Mouse (Mus musculus) heart, embryonic 11.5 days (tissue): ENCODE measurements at regions not wholly inside any gene's neighbourhood (a gene's known extent, or its start where the extent isn't known, plus 50 kb on each side); places are given as distances from the start of the nearest gene placed in this dataset.

Experiments used
- ATAC-seq: fragments of 200-750 bp; cut with Nextera tagmentation; replicated peaks from 2 replicates; pipeline ENCODE4 v1.8.0; 2017; ENCODE audit warnings: moderate library complexity; ENCODE audit not compliant: insufficient number of reproducible peaks, low FRiP score, low TSS enrichment
- H3K27ac ChIP-seq: fragments of 300-500 bp; sonication (generic); 2 replicates; pipeline ENCODE4 v1.5.1; 2014; ENCODE audit warnings: mild to moderate bottlenecking, low read depth, low read length
- H3K27me3 ChIP-seq: fragments of 300-500 bp; sonication (generic); 2 replicates; pipeline ENCODE4 v1.6.1; 2014; ENCODE audit warnings: mild to moderate bottlenecking, low read length, mixed read lengths; ENCODE audit not compliant: control insufficient read depth, insufficient read depth
- H3K36me3 ChIP-seq: fragments of 300-500 bp; sonication (generic); 2 replicates; pipeline ENCODE4 v1.6.1; 2014; ENCODE audit warnings: mild to moderate bottlenecking, low read length, moderate library complexity, mixed read lengths; ENCODE audit not compliant: control insufficient read depth, insufficient read depth
- H3K4me1 ChIP-seq: fragments of 300-500 bp; sonication (generic); 2 replicates; pipeline ENCODE4 v1.6.1; 2014; ENCODE audit warnings: low read length; ENCODE audit not compliant: control insufficient read depth, insufficient read depth
- H3K4me2 ChIP-seq: fragments of 300-500 bp; sonication (generic); 2 replicates; pipeline ENCODE4 v1.6.1; 2014; ENCODE audit warnings: mild to moderate bottlenecking, moderate library complexity
- H3K4me3 ChIP-seq: fragments of 300-500 bp; sonication (generic); 2 replicates; pipeline ENCODE4 v1.5.1; 2014; ENCODE audit warnings: low read depth, low read length
- H3K9ac ChIP-seq: fragments of 300-500 bp; sonication (generic); 2 replicates; pipeline ENCODE4 v1.6.1; 2014; ENCODE audit warnings: mild to moderate bottlenecking, low read depth, low read length, moderate library complexity
- H3K9me3 ChIP-seq: fragments of 300-500 bp; sonication (generic); replicated peaks from 2 replicates; pipeline ENCODE4 v1.6.1; 2016; ENCODE audit warnings: low read length; ENCODE audit not compliant: control insufficient read depth
- WGBS: fragments of 180-500 bp; shearing (Covaris S2); extraction: QIAGEN DNeasy Blood & Tissue Kit; methylation state at CpG from one replicate; pipeline ENCODE4 v1.1.7; 2014; ENCODE audit not compliant: insufficient replicate concordance; 5-methylcytosine and 5-hydroxymethylcytosine counted together

GRCm38 (mm10) chr2:148537914-148538510 lies 94.6 kb upstream of the Cd93 start:
- 62% methylated on average over 3 of the region's 3 CpGs for WGBS
- Histone ChIP-seq H3K36me3 (no peaks in the 10 kb centered on the region), H3K4me3 (no peak overlapping the region), H3K4me2 (no peak overlapping the region), H3K4me1 (no peaks in the 10 kb centered on the region), H3K9me3 (no peaks in the 10 kb centered on the region), H3K27ac (no peak overlapping the region), H3K9ac (no peak overlapping the region), H3K27me3 (no peaks in the 10 kb centered on the region)
- no peak for ATAC-seq

DNA sequence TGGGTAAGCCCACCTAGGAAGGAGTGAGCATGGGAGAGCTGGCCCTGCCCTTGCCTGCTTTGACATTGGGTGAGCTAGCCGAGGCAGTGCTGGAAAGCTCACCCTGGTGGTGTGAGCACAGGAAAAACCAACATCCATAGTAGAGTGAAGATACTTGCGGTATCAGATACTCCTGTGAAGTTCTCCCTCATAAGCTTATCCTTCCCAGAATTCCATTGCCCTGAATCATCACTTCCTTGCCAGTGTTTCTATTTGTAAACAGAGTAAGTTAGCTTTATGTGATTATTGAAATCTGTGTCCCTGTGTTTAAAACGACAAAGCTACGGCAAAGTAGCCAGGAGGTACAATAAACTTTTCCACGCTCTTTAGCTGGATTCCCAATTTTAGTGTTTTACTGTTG lies 93.9 kb upstream of the Cd93 start:
- no peak for ATAC-seq
- Histone ChIP-seq H3K27ac (no peak overlapping the region), H3K9ac (no peak overlapping the region), H3K4me2 (no peak overlapping the region), H3K9me3 (no peaks in the 10 kb centered on the region), H3K27me3 (no peaks in the 10 kb centered on the region), H3K4me1 (no peaks in the 10 kb centered on the region), H3K4me3 (no peak overlapping the region), H3K36me3 (no peaks in the 10 kb centered on the region)
- 78% methylated on average over 5 of the region's 5 CpGs for WGBS

GRCm38 (mm10) chr2:148536608-148537007 lies 93.2 kb upstream of the Cd93 start:
- Histone ChIP-seq H3K9ac (no peak overlapping the region), H3K9me3 (no peaks in the 10 kb centered on the region), H3K4me1 (no peaks in the 10 kb centered on the region), H3K36me3 (no peaks in the 10 kb centered on the region), H3K27me3 (no peaks in the 10 kb centered on the region), H3K4me2 (no peak overlapping the region), H3K27ac (no peak overlapping the region), H3K4me3 (no peak overlapping the region)
- 81% methylated on average over 3 of the region's 3 CpGs for WGBS
- ATAC-seq = no peak

GRCm38 (mm10) chr2:148535562-148536180 lies 92.3 kb upstream of the Cd93 start:
- Histone ChIP-seq H3K4me2 (no peak overlapping the region), H3K9me3 (no peaks in the 10 kb centered on the region), H3K9ac (no peak overlapping the region), H3K27ac (no peak overlapping the region), H3K4me3 (no peak overlapping the region), H3K36me3 (no peaks in the 10 kb centered on the region), H3K4me1 (no peaks in the 10 kb centered on the region), H3K27me3 (no peaks in the 10 kb centered on the region)
- no peak for ATAC-seq
- WGBS = 65% methylated on average over 5 of the region's 5 CpGs

GRCm38 (mm10) chr2:148532051-148532450 lies 88.7 kb upstream of the Cd93 start:
- 41% methylated on average over 4 of the region's 4 CpGs for WGBS
- Histone ChIP-seq H3K4me3 (no peak overlapping the region), H3K27me3 (no peaks in the 10 kb centered on the region), H3K36me3 (no peaks in the 10 kb centered on the region), H3K9ac (no peak overlapping the region), H3K27ac (no peak overlapping the region), H3K4me1 (no peaks in the 10 kb centered on the region), H3K9me3 (no peaks in the 10 kb centered on the region), H3K4me2 (no peak overlapping the region)
- no peak for ATAC-seq

DNA sequence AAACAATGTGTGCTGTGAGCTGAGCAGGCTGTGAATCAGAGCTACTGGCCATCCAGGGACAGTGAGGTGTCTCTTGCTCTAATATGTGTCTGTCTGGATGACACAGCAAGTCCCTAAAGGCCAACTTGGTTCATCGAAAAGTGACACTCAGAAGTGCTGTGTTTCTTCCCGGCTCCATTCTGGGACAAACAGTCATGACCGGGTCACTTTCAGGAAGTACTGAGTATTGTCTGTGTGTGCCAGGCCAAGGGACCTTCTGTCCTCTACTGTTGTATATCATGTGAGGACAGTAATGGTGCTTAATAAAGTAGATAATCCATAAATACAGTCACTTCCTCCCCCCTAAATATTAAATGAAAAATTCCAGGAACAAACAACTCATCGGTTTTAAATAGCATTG lies 87.2 kb upstream of the Cd93 start:
- Histone ChIP-seq H3K27me3 (no peaks in the 10 kb centered on the region), H3K9me3 (no peaks in the 10 kb centered on the region), H3K9ac (no peak overlapping the region), H3K4me3 (no peak overlapping the region), H3K36me3 (no peaks in the 10 kb centered on the region), H3K27ac (no peak overlapping the region), H3K4me1 (no peaks in the 10 kb centered on the region), H3K4me2 (no peak overlapping the region)
- ATAC-seq = no peak
- 69% methylated on average over 4 of the region's 4 CpGs for WGBS

DNA sequence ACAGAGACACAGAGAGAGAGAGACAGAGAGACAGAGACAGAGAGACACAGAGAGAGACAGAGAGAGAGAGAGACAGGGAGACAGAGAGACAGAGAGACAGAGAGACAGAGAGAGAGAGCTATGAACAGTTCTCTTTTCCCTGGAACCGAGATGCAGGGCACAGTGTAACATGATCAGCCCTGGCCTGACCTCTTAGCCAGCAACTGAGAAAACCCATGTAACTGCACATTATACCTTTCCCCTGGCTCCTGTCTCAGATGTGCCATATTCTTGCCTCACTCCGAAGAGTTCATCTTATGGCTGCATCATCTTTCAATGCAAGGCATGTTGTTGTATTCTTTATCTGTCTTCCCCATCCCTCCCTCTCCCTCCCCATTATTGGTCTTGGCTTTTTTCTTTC lies 86.5 kb upstream of the Cd93 start:
- Histone ChIP-seq H3K27me3 (no peaks in the 10 kb centered on the region), H3K4me2 (no peak overlapping the region), H3K4me1 (no peaks in the 10 kb centered on the region), H3K9me3 (no peaks in the 10 kb centered on the region), H3K36me3 (no peaks in the 10 kb centered on the region), H3K27ac (no peak overlapping the region), H3K4me3 (no peak overlapping the region), H3K9ac (no peak overlapping the region)
- ATAC-seq = no peak
- 47% methylated on average over 2 of the region's 2 CpGs for WGBS

- Histone ChIP-seq H3K4me2 (no peak overlapping the region), H3K27ac (no peak overlapping the region), H3K27me3 (no peaks in the 10 kb centered on the region), H3K9me3 (no peaks in the 10 kb centered on the region), H3K36me3 (no peaks in the 10 kb centered on the region), H3K4me1 (no peaks in the 10 kb centered on the region), H3K9ac (no peak overlapping the region), H3K4me3 (no peak overlapping the region)
- no peak for ATAC-seq
- WGBS = 63% methylated on average over 5 of the region's 5 CpGs
Observed at GRCm38 (mm10) chr2:148527755-148528154, 84.4 kb upstream of the Cd93 start.

DNA sequence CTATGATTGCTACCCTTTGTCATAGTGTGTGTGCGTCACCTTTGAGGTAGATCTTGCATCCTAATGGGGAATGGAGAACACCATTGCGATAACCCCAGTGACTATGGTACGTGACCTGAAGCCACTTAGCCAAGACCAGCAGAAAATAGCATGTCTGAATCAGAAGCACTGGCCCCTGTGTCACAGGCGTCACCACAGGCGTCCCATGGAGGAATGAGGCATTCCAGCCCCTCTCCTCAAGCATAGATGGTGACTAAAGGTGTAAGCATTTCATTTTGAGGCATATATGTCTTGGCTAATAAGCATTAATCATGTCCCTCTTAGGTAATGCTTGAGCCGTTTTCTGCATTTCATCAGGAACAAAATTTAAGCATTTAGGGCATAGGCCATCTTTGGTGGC lies 82.1 kb upstream of the Cd93 start:
- 77% methylated on average over 6 of the region's 6 CpGs for WGBS
- H3K27ac ChIP-seq = no peak overlapping the region
- ATAC-seq = no peak

More for the DNA sequence above, 82.1 kb upstream of the Cd93 start:
- peaks cover 5% of the 10 kb centered on the region for H3K4me1 ChIP-seq
- no peaks in the 10 kb centered on the region for H3K36me3 ChIP-seq
- H3K9ac ChIP-seq = no peak overlapping the region
- no peaks in the 10 kb centered on the region for H3K9me3 ChIP-seq
- H3K4me3 ChIP-seq = no peak overlapping the region
- no peaks in the 10 kb centered on the region for H3K27me3 ChIP-seq
- H3K4me2 ChIP-seq = no peak overlapping the region
